Mouse (Mus musculus) brain, embryonic 14.5 days (tissue): ENCODE results near the gene Rtkn.

Source experiments
- CTCF ChIP-seq: fragments of 200-500 bp; IDR thresholded peaks from 2 replicates; pipeline ENCODE4 v1.5.1; 2012; ENCODE audit warnings: inconsistent platforms, mild to moderate bottlenecking, moderate library complexity, borderline replicate concordance; ENCODE audit not compliant: insufficient read depth, insufficient read length; ENCODE audit errors: extremely low read depth
- POLR2A ChIP-seq: fragments of 200-500 bp; IDR thresholded peaks from 2 replicates; pipeline ENCODE4 v1.6.1; 2012; ENCODE audit warnings: mild to moderate bottlenecking, inconsistent platforms, borderline replicate concordance; ENCODE audit not compliant: poor library complexity, insufficient read depth, insufficient read length, severe bottlenecking; ENCODE audit errors: extremely low read depth

GRCm38 (mm10) chr6:83121863-83122710 lies 13.2 kb upstream of the Rtkn start:
- TF ChIP-seq POLR2A (no peak), CTCF (no peak)
